Mouse (Mus musculus): ENCODE measurements around the gene Stk11. TPM values are rescaled to one million over a fixed set of nuclear protein-coding genes. Genes with fewer than 3 reads are reported as not detected.

The Stk11 gene
- polyA plus RNA-seq, 1 experiment from 2014 or later = 21.3 TPM

GRCm38 (mm10) chr10:80114341-80115284 lies 990 bp upstream of the Stk11 start:
- peaks cover 38% of the 10 kb centered on the region for H3K4me1 ChIP-seq
- peaks cover 13% of the 10 kb centered on the region; the same call in 1 of the 2 replicates for H3K36me3 ChIP-seq
- H3K9ac ChIP-seq = peak overlapping the region; percentile 37
- H3K27ac ChIP-seq (replicated peaks) = peak overlapping the region; percentile 85
- no peaks in the 10 kb centered on the region for H3K27me3 ChIP-seq
- 2% methylated on average over 27 of the region's 27 CpGs for WGBS
- no peaks in the 10 kb centered on the region for H3K9me3 ChIP-seq (replicated peaks)
- ATAC-seq (ENCODE audit: insufficient number of reproducible peaks, low FRiP score, low TSS enrichment, low read depth) = peak; percentile 45; the same call in 1 of the 2 replicates
- peak overlapping the region; percentile 63 for H3K4me2 ChIP-seq (replicated peaks)
- peak overlapping the region; percentile 94 for H3K4me3 ChIP-seq (replicated peaks)

GRCm38 (mm10) chr10:80115944-80116335 lies 337 bp downstream of the Stk11 start:
- peak overlapping the region; percentile 94 for H3K4me3 ChIP-seq (replicated peaks)
- peaks cover 49% of the 10 kb centered on the region for H3K4me1 ChIP-seq
- peaks cover 24% of the 10 kb centered on the region for H3K36me3 ChIP-seq
- peak overlapping the region; percentile 85 for H3K9ac ChIP-seq
- H3K4me2 ChIP-seq (replicated peaks) = peak overlapping the region; percentile 91
- H3K9me3 ChIP-seq (replicated peaks) = no peaks in the 10 kb centered on the region
- H3K27me3 ChIP-seq = no peaks in the 10 kb centered on the region
- WGBS = under 1% methylated on average over 63 of the region's 63 CpGs
- ATAC-seq (ENCODE audit: insufficient number of reproducible peaks, low FRiP score, low TSS enrichment, low read depth) = no peak
- H3K27ac ChIP-seq (replicated peaks) = peak overlapping the region; percentile 87

- ATAC-seq (ENCODE audit: insufficient number of reproducible peaks, low FRiP score, low TSS enrichment, low read depth) = no peak
Observed at GRCm38 (mm10) chr10:80116563-80116926, 942 bp downstream of the Stk11 start.

GRCm38 (mm10) chr10:80116927-80117691 lies 1.5 kb downstream of the Stk11 start:
- Histone ChIP-seq H3K4me2 (replicated peaks) (peak overlapping the region; percentile 91), H3K27me3 (no peaks in the 10 kb centered on the region), H3K4me3 (replicated peaks) (peak overlapping the region; percentile 94), H3K36me3 (peaks cover 36% of the 10 kb centered on the region), H3K9me3 (replicated peaks) (no peaks in the 10 kb centered on the region), H3K27ac (replicated peaks) (peak overlapping the region; percentile 87), H3K4me1 (peaks cover 49% of the 10 kb centered on the region), H3K9ac (peak overlapping the region; percentile 85)
- no peak for ATAC-seq (ENCODE audit: insufficient number of reproducible peaks, low FRiP score, low TSS enrichment, low read depth)
- WGBS = 4% methylated on average over 30 of the region's 30 CpGs

More at GRCm38 (mm10) chr10:80116563-80116926, 942 bp downstream of the Stk11 start:
- peak overlapping the region; percentile 91 for H3K4me2 ChIP-seq (replicated peaks)
- H3K9ac ChIP-seq = peak overlapping the region; percentile 85
- peaks cover 30% of the 10 kb centered on the region for H3K36me3 ChIP-seq
- H3K4me3 ChIP-seq (replicated peaks) = peak overlapping the region; percentile 94
- WGBS = under 1% methylated on average over 27 of the region's 27 CpGs
- peak overlapping the region; percentile 87 for H3K27ac ChIP-seq (replicated peaks)
- no peaks in the 10 kb centered on the region for H3K9me3 ChIP-seq (replicated peaks)
- H3K4me1 ChIP-seq = peaks cover 49% of the 10 kb centered on the region
- H3K27me3 ChIP-seq = no peaks in the 10 kb centered on the region

GRCm38 (mm10) chr10:80117736-80118135 lies 2.1 kb downstream of the Stk11 start:
- Histone ChIP-seq H3K4me2 (replicated peaks) (peak overlapping the region; percentile 91), H3K9me3 (replicated peaks) (no peaks in the 10 kb centered on the region), H3K4me1 (peaks cover 49% of the 10 kb centered on the region), H3K9ac (peak overlapping the region; percentile 85), H3K27ac (replicated peaks) (peak overlapping the region; percentile 71; the same call in 1 of the 2 replicates), H3K27me3 (no peaks in the 10 kb centered on the region), H3K36me3 (peaks cover 40% of the 10 kb centered on the region), H3K4me3 (replicated peaks) (peak overlapping the region; percentile 94)
- no peak for ATAC-seq (ENCODE audit: insufficient number of reproducible peaks, low FRiP score, low TSS enrichment, low read depth)
- 59% methylated on average over 1 of the region's 1 CpGs for WGBS

- Histone ChIP-seq H3K36me3 (peaks cover 46% of the 10 kb centered on the region), H3K4me3 (replicated peaks) (peak overlapping the region; percentile 94), H3K9me3 (replicated peaks) (no peaks in the 10 kb centered on the region), H3K9ac (no peak overlapping the region), H3K4me2 (replicated peaks) (peak overlapping the region; percentile 91), H3K4me1 (peaks cover 49% of the 10 kb centered on the region), H3K27me3 (no peaks in the 10 kb centered on the region), H3K27ac (replicated peaks) (no peak overlapping the region; the same call in 1 of the 2 replicates)
- 61% methylated on average over 6 of the region's 6 CpGs for WGBS
- ATAC-seq (ENCODE audit: insufficient number of reproducible peaks, low FRiP score, low TSS enrichment, low read depth) = no peak
Observed at GRCm38 (mm10) chr10:80118552-80118951, 2.9 kb downstream of the Stk11 start.

GRCm38 (mm10) chr10:80120146-80120545 lies 4.5 kb downstream of the Stk11 start:
- Histone ChIP-seq H3K4me3 (replicated peaks) (no peak overlapping the region), H3K9me3 (replicated peaks) (no peaks in the 10 kb centered on the region), H3K27ac (replicated peaks) (no peak overlapping the region), H3K4me2 (replicated peaks) (no peak overlapping the region), H3K27me3 (no peaks in the 10 kb centered on the region), H3K4me1 (peaks cover 40% of the 10 kb centered on the region), H3K9ac (no peak overlapping the region), H3K36me3 (peaks cover 56% of the 10 kb centered on the region)
- WGBS = 77% methylated on average over 2 of the region's 2 CpGs
- ATAC-seq (ENCODE audit: insufficient number of reproducible peaks, low FRiP score, low TSS enrichment, low read depth) = no peak

- H3K4me3 ChIP-seq (replicated peaks) = no peak overlapping the region
- no peaks in the 10 kb centered on the region for H3K27me3 ChIP-seq
- WGBS = 80% methylated on average over 2 of the region's 2 CpGs
- peaks cover 70% of the 10 kb centered on the region for H3K36me3 ChIP-seq
- H3K9me3 ChIP-seq (replicated peaks) = no peaks in the 10 kb centered on the region
- no peak for ATAC-seq (ENCODE audit: insufficient number of reproducible peaks, low FRiP score, low TSS enrichment, low read depth)
- no peak overlapping the region; the same call in 1 of the 2 replicates for H3K27ac ChIP-seq (replicated peaks)
- peaks cover 39% of the 10 kb centered on the region for H3K4me1 ChIP-seq
- H3K4me2 ChIP-seq (replicated peaks) = no peak overlapping the region
- no peak overlapping the region for H3K9ac ChIP-seq
Observed at GRCm38 (mm10) chr10:80121639-80122038, 6.0 kb downstream of the Stk11 start.

GRCm38 (mm10) chr10:80123932-80124562 lies 8.4 kb downstream of the Stk11 start:
- H3K27ac ChIP-seq (replicated peaks) = no peak overlapping the region
- ATAC-seq (ENCODE audit: insufficient number of reproducible peaks, low FRiP score, low TSS enrichment, low read depth) = no peak
- H3K9ac ChIP-seq = no peak overlapping the region
- no peaks in the 10 kb centered on the region for H3K27me3 ChIP-seq
- WGBS = 92% methylated on average over 9 of the region's 9 CpGs
- no peak overlapping the region for H3K4me2 ChIP-seq (replicated peaks)
- H3K4me3 ChIP-seq (replicated peaks) = no peak overlapping the region
- H3K9me3 ChIP-seq (replicated peaks) = no peaks in the 10 kb centered on the region
- H3K36me3 ChIP-seq = peaks cover 84% of the 10 kb centered on the region
- peaks cover 15% of the 10 kb centered on the region for H3K4me1 ChIP-seq

GRCm38 (mm10) chr10:80127920-80128319 lies 12.3 kb downstream of the Stk11 start:
- peaks cover 87% of the 10 kb centered on the region for H3K36me3 ChIP-seq
- no peak for ATAC-seq (ENCODE audit: insufficient number of reproducible peaks, low FRiP score, low TSS enrichment, low read depth)

GRCm38 (mm10) chr10:80129846-80130245 lies 14.2 kb downstream of the Stk11 start:
- Histone ChIP-seq H3K27me3 (no peaks in the 10 kb centered on the region), H3K27ac (replicated peaks) (no peak overlapping the region), H3K9ac (no peak overlapping the region), H3K4me1 (peaks cover 23% of the 10 kb centered on the region), H3K4me2 (replicated peaks) (no peak overlapping the region), H3K9me3 (replicated peaks) (no peaks in the 10 kb centered on the region), H3K4me3 (replicated peaks) (no peak overlapping the region), H3K36me3 (peaks cover 89% of the 10 kb centered on the region)
- ATAC-seq (ENCODE audit: insufficient number of reproducible peaks, low FRiP score, low TSS enrichment, low read depth) = no peak
- 91% methylated on average over 9 of the region's 9 CpGs for WGBS

More at GRCm38 (mm10) chr10:80127920-80128319, 12.3 kb downstream of the Stk11 start:
- Histone ChIP-seq H3K9me3 (replicated peaks) (no peaks in the 10 kb centered on the region), H3K27ac (replicated peaks) (no peak overlapping the region), H3K4me1 (peaks cover 15% of the 10 kb centered on the region), H3K4me2 (replicated peaks) (no peak overlapping the region), H3K4me3 (replicated peaks) (no peak overlapping the region), H3K9ac (no peak overlapping the region), H3K27me3 (no peaks in the 10 kb centered on the region)
- WGBS = 93% methylated on average over 8 of the region's 8 CpGs
